Mouse (Mus musculus): ENCODE results near the gene Cpne2. TPM values are rescaled to one million over a fixed set of nuclear protein-coding genes. Genes with fewer than 3 reads are reported as not detected.
A peak's percentile ranks its signal among the peaks of the same experiment; 100 is the strongest.

Cpne2 gene
- total and polyA plus RNA-seq, 2 experiments from 2014 or later = 58.3 to 68.8 TPM

- H3K27ac ChIP-seq (ENCODE audit: low read depth, low read length) = no peak overlapping the region
- TF ChIP-seq CTCF (IDR thresholded peaks at IDR 0.05; ENCODE audit: low read depth) = peak; percentile 41; the same call in 1 of the 2 replicates
- H3K9me3 ChIP-seq (ENCODE audit: low read length) = no peaks in the 10 kb centered on the region
- no peak overlapping the region for H3K4me3 ChIP-seq (ENCODE audit: low read depth, low read length)
- H3K4me2 ChIP-seq (ENCODE audit: low read depth) = no peak overlapping the region
- DNase-seq (peak; percentile 7), ATAC-seq (no peak)
- no peaks in the 10 kb centered on the region for H3K36me3 ChIP-seq (ENCODE audit: insufficient read depth)
- 19% methylated on average over 1 of the region's 1 CpGs for WGBS
- H3K4me1 ChIP-seq (ENCODE audit: insufficient read depth) = no peaks in the 10 kb centered on the region
- no peak overlapping the region for H3K9ac ChIP-seq
- no peaks in the 10 kb centered on the region for H3K27me3 ChIP-seq (ENCODE audit: insufficient read depth, low read length)
Measured at GRCm38 (mm10) chr8:94493240-94493639, 39.5 kb upstream of the Cpne2 start.

- Histone ChIP-seq H3K4me2 (ENCODE audit: low read depth) (no peak overlapping the region), H3K9ac (no peak overlapping the region), H3K4me1 (ENCODE audit: insufficient read depth) (no peaks in the 10 kb centered on the region), H3K36me3 (ENCODE audit: insufficient read depth) (no peaks in the 10 kb centered on the region), H3K27ac (ENCODE audit: low read depth, low read length) (no peak overlapping the region), H3K9me3 (ENCODE audit: low read length) (no peaks in the 10 kb centered on the region), H3K27me3 (ENCODE audit: insufficient read depth, low read length) (no peaks in the 10 kb centered on the region), H3K4me3 (ENCODE audit: low read depth, low read length) (no peak overlapping the region)
- 50% methylated on average over 5 of the region's 5 CpGs for WGBS
- no peak for ATAC-seq
- TF ChIP-seq CTCF (IDR thresholded peaks at IDR 0.05; ENCODE audit: low read depth) = no peak
- no peak for DNase-seq
Measured at GRCm38 (mm10) chr8:94515430-94516208, 17.2 kb upstream of the Cpne2 start.

- 38% methylated on average over 1 of the region's 1 CpGs for WGBS
- no peak for TF ChIP-seq CTCF (IDR thresholded peaks at IDR 0.05; ENCODE audit: low read depth)
- ATAC-seq = no peak; the same call in 1 of the 2 replicates
Measured at GRCm38 (mm10) chr8:94516209-94516593, 16.6 kb upstream of the Cpne2 start.

GRCm38 (mm10) chr8:94516766-94517165 lies 16.0 kb upstream of the Cpne2 start:
- H3K27ac ChIP-seq (ENCODE audit: low read depth, low read length) = no peak overlapping the region
- H3K27me3 ChIP-seq (ENCODE audit: insufficient read depth, low read length) = no peaks in the 10 kb centered on the region
- TF ChIP-seq CTCF (IDR thresholded peaks at IDR 0.05; ENCODE audit: low read depth) = no peak
- H3K9ac ChIP-seq = no peak overlapping the region
- no peaks in the 10 kb centered on the region for H3K36me3 ChIP-seq (ENCODE audit: insufficient read depth)
- 47% methylated on average over 3 of the region's 3 CpGs for WGBS
- H3K9me3 ChIP-seq (ENCODE audit: low read length) = no peaks in the 10 kb centered on the region
- no peaks in the 10 kb centered on the region for H3K4me1 ChIP-seq (ENCODE audit: insufficient read depth)
- no peak; the same call in 1 of the 2 replicates for ATAC-seq
- H3K4me3 ChIP-seq (ENCODE audit: low read depth, low read length) = no peak overlapping the region
- no peak overlapping the region for H3K4me2 ChIP-seq (ENCODE audit: low read depth)
- peak; percentile 17 for DNase-seq

More at GRCm38 (mm10) chr8:94516209-94516593, 16.6 kb upstream of the Cpne2 start:
- no peaks in the 10 kb centered on the region for H3K4me1 ChIP-seq (ENCODE audit: insufficient read depth)
- no peaks in the 10 kb centered on the region for H3K9me3 ChIP-seq (ENCODE audit: low read length)
- no peak overlapping the region for H3K9ac ChIP-seq
- no peak overlapping the region for H3K4me3 ChIP-seq (ENCODE audit: low read depth, low read length)
- no peak overlapping the region for H3K27ac ChIP-seq (ENCODE audit: low read depth, low read length)
- no peaks in the 10 kb centered on the region for H3K36me3 ChIP-seq (ENCODE audit: insufficient read depth)
- H3K27me3 ChIP-seq (ENCODE audit: insufficient read depth, low read length) = no peaks in the 10 kb centered on the region
- DNase-seq = no peak
- no peak overlapping the region for H3K4me2 ChIP-seq (ENCODE audit: low read depth)

GRCm38 (mm10) chr8:94518331-94518730 lies 14.5 kb upstream of the Cpne2 start:
- Histone ChIP-seq H3K9ac (no peak overlapping the region), H3K27me3 (ENCODE audit: insufficient read depth, low read length) (no peaks in the 10 kb centered on the region), H3K4me1 (ENCODE audit: insufficient read depth) (no peaks in the 10 kb centered on the region), H3K27ac (ENCODE audit: low read depth, low read length) (no peak overlapping the region), H3K4me3 (ENCODE audit: low read depth, low read length) (no peak overlapping the region), H3K4me2 (ENCODE audit: low read depth) (no peak overlapping the region), H3K36me3 (ENCODE audit: insufficient read depth) (no peaks in the 10 kb centered on the region), H3K9me3 (ENCODE audit: low read length) (no peaks in the 10 kb centered on the region)
- no peak for DNase-seq
- 66% methylated on average over 10 of the region's 10 CpGs for WGBS
- no peak; the same call in 1 of the 2 replicates for ATAC-seq
- TF ChIP-seq CTCF (IDR thresholded peaks at IDR 0.05; ENCODE audit: low read depth) = no peak

GRCm38 (mm10) chr8:94519021-94519420 lies 13.8 kb upstream of the Cpne2 start:
- H3K9me3 ChIP-seq (ENCODE audit: low read length) = no peaks in the 10 kb centered on the region
- H3K36me3 ChIP-seq (ENCODE audit: insufficient read depth) = no peaks in the 10 kb centered on the region
- DNase-seq (no peak), ATAC-seq (no peak)
- no peaks in the 10 kb centered on the region for H3K27me3 ChIP-seq (ENCODE audit: insufficient read depth, low read length)
- TF ChIP-seq CTCF (IDR thresholded peaks at IDR 0.05; ENCODE audit: low read depth) = no peak
- no peak overlapping the region for H3K27ac ChIP-seq (ENCODE audit: low read depth, low read length)
- no peaks in the 10 kb centered on the region for H3K4me1 ChIP-seq (ENCODE audit: insufficient read depth)
- no peak overlapping the region for H3K4me3 ChIP-seq (ENCODE audit: low read depth, low read length)
- no peak overlapping the region for H3K9ac ChIP-seq
- H3K4me2 ChIP-seq (ENCODE audit: low read depth) = no peak overlapping the region
- WGBS = 92% methylated on average over 5 of the region's 5 CpGs

- H3K9me3 ChIP-seq (ENCODE audit: low read length) = no peaks in the 10 kb centered on the region
- DNase-seq (no peak), ATAC-seq (no peak)
- no peaks in the 10 kb centered on the region for H3K4me1 ChIP-seq (ENCODE audit: insufficient read depth)
- H3K4me3 ChIP-seq (ENCODE audit: low read depth, low read length) = no peak overlapping the region
- 59% methylated on average over 4 of the region's 4 CpGs for WGBS
- TF ChIP-seq CTCF (IDR thresholded peaks at IDR 0.05; ENCODE audit: low read depth) = no peak
- H3K36me3 ChIP-seq (ENCODE audit: insufficient read depth) = no peaks in the 10 kb centered on the region
- no peak overlapping the region for H3K27ac ChIP-seq (ENCODE audit: low read depth, low read length)
- no peak overlapping the region for H3K9ac ChIP-seq
- no peak overlapping the region for H3K4me2 ChIP-seq (ENCODE audit: low read depth)
- no peaks in the 10 kb centered on the region for H3K27me3 ChIP-seq (ENCODE audit: insufficient read depth, low read length)
Measured at GRCm38 (mm10) chr8:94521481-94521880, 11.3 kb upstream of the Cpne2 start.
